Mouse (Mus musculus) gastrocnemius, postnatal 14 days (tissue): ENCODE data around the gene Stpg3. TPM values are rescaled to one million over a fixed set of nuclear protein-coding genes. Genes with fewer than 3 reads are reported as not detected.

Experiments used
- DNase-seq: peaks from one replicate; pipeline ENCODE4 v3.0.0; 2021; ENCODE audit warnings: mixed read lengths
- intact Hi-C: fragments of 180-260 bp; cut with DNase I; formaldehyde crosslinking; loops from one replicate; pipeline ENCODE4 v1.15.1; 2025; ENCODE audit warnings: low total_unique reads
- total RNA-seq, 2 experiments: library from RNA; stranded (reverse); gene quantifications; 2 replicates each; pipeline ENCODE4 v1.2.3; 2021

Gene Stpg3
- total RNA-seq, 2 experiments from 2014 or later = not detected

GRCm38 (mm10) chr2:25218445-25218844, 4.0 kb upstream of the Stpg3 start, which contains the start of gene Fam166a:
TSS of gene Fam166a (plus strand) at chr2:25218745.
- no peak for DNase-seq
- intact Hi-C loops = no loop called here

GRCm38 (mm10) chr2:25217666-25218065, 3.2 kb upstream of the Stpg3 start:
- intact Hi-C loops = no loop called here
- no peak for DNase-seq

- intact Hi-C loops = no loop called here
- DNase-seq = no peak
These were observed 1.1 kb downstream of the Stpg3 start for GRCm38 (mm10) chr2:25213266-25213865.

GRCm38 (mm10) chr2:25211121-25211670, 3.2 kb downstream of the Stpg3 start, which contains the start of gene Nelfb:
TSS of gene Nelfb (minus strand) at chr2:25211489.
- intact Hi-C loops = no loop called here
- peak; percentile 93 for DNase-seq

- intact Hi-C loops = no loop called here
These were observed 3.8 kb downstream of the Stpg3 start for GRCm38 (mm10) chr2:25210686-25211085.

GRCm38 (mm10) chr2:25207593-25207992, 6.8 kb downstream of the Stpg3 start:
- no peak for DNase-seq
- intact Hi-C loops = no loop called here

More at GRCm38 (mm10) chr2:25210686-25211085, 3.8 kb downstream of the Stpg3 start:
- DNase-seq = no peak

- intact Hi-C loops = no loop called here
- DNase-seq = no peak
These were observed 10.7 kb downstream of the Stpg3 start for GRCm38 (mm10) chr2:25203631-25204214.

- no peak for DNase-seq
- intact Hi-C loops = no loop called here
These were observed 13.8 kb downstream of the Stpg3 start for GRCm38 (mm10) chr2:25200631-25201030.

GRCm38 (mm10) chr2:25197946-25198345, 16.5 kb downstream of the Stpg3 start:
- intact Hi-C loops = loop anchor here (10.0 kb wide), 1 partner anchor 47 kb away; the partner anchor contains the start of genes AL732309.1, Cysrt1 and Rnf208
- no peak for DNase-seq

- DNase-seq = no peak
- intact Hi-C loops = loop anchor here (10.0 kb wide), 1 partner anchor 48 kb away; the partner anchor contains the start of genes AL732309.1, Cysrt1 and Rnf208
These were observed 17.2 kb downstream of the Stpg3 start for GRCm38 (mm10) chr2:25197191-25197590.

- intact Hi-C loops = loop anchor here (10.0 kb wide), 1 partner anchor 48 kb away; the partner anchor contains the start of genes AL732309.1, Cysrt1 and Rnf208
- DNase-seq = peak; percentile 71
These were observed 18.1 kb downstream of the Stpg3 start, which contains the start of gene Tor4a for GRCm38 (mm10) chr2:25196172-25196954. TSS of gene Tor4a (minus strand) at chr2:25196886.

- intact Hi-C loops = loop anchor here (10.0 kb wide), 1 partner anchor 49 kb away; the partner anchor contains the start of genes AL732309.1, Cysrt1 and Rnf208
- DNase-seq = no peak
These were observed 19.0 kb downstream of the Stpg3 start for GRCm38 (mm10) chr2:25195211-25196156.

GRCm38 (mm10) chr2:25194486-25195171, 19.8 kb downstream of the Stpg3 start:
- no peak for DNase-seq
- intact Hi-C loops = loop anchor here (10.0 kb wide), 1 partner anchor 50 kb away; the partner anchor contains the start of genes AL732309.1, Cysrt1 and Rnf208

GRCm38 (mm10) chr2:25194006-25194405, 20.4 kb downstream of the Stpg3 start:
- intact Hi-C loops = loop anchor here (10.0 kb wide), 1 partner anchor 51 kb away; the partner anchor contains the start of genes AL732309.1, Cysrt1 and Rnf208
- DNase-seq = no peak

GRCm38 (mm10) chr2:25193330-25193770, 21.1 kb downstream of the Stpg3 start:
- intact Hi-C loops = loop anchor here (10.0 kb wide), 1 partner anchor 51 kb away; the partner anchor contains the start of genes AL732309.1, Cysrt1 and Rnf208
- DNase-seq = peak; percentile 80

- intact Hi-C loops = no loop called here
- DNase-seq = no peak
These were observed 26.6 kb downstream of the Stpg3 start for GRCm38 (mm10) chr2:25187841-25188240.

- no peak for DNase-seq
- intact Hi-C loops = no loop called here
These were observed 27.9 kb downstream of the Stpg3 start for GRCm38 (mm10) chr2:25186575-25186930.
